Mouse (Mus musculus): Measurements from ENCODE around the gene Immp2l. TPM values are rescaled to one million over a fixed set of nuclear protein-coding genes. Genes with fewer than 3 reads are reported as not detected.
"Not testable (repeated sequence)": the region's sequence is repeated elsewhere in the genome, so short reads cannot be mapped to it uniquely, and the experiment has no call there.

Gene Immp2l
- polyA plus RNA-seq, 1 experiment from 2014 or later, result 12.5 TPM

DNA sequence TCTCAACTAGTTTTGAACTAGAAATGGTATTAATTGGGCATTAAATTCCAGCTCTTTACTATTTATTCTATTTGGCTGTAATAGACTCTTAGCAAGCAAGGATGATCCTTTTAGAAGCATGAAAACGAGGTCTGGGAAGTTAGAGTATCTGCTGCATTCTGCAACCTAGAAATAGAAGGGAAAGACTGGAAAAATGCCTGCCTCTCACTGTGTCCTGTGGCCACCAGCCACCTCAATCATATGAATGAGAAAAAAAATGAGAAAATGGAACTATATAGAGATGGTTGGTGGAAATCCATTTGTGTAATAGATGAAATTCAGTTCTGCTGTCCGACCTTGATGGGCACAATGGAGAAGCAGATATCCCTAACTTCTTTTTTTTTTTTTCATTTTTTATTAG lies 810.8 kb downstream of the Immp2l start:
- no peak for ATAC-seq (ENCODE audit: low read depth)
- no peak overlapping the region for H3K4me3 ChIP-seq (ENCODE audit: low read depth, low read length)
- WGBS (ENCODE audit: insufficient replicate concordance), result 44% methylated on average over 2 of the region's 2 CpGs
- H3K36me3 ChIP-seq (ENCODE audit: control insufficient read depth, insufficient read depth), result no peaks in the 10 kb centered on the region
- H3K27me3 ChIP-seq (ENCODE audit: control insufficient read depth, insufficient read depth, low read depth, low read length), result no peaks in the 10 kb centered on the region
- H3K27ac ChIP-seq (ENCODE audit: low read length), result no peak overlapping the region
- no peak overlapping the region for H3K4me2 ChIP-seq (ENCODE audit: low read depth, low read length)
- H3K9me3 ChIP-seq (replicated peaks; ENCODE audit: control insufficient read depth, low read length), result no peaks in the 10 kb centered on the region
- H3K4me1 ChIP-seq (ENCODE audit: control insufficient read depth, low read depth, low read length), result no peaks in the 10 kb centered on the region
- H3K9ac ChIP-seq (ENCODE audit: low read depth, low read length), result no peak overlapping the region

GRCm38 (mm10) chr12:41838334-41838847 lies 814.5 kb downstream of the Immp2l start:
- Histone ChIP-seq H3K9ac (ENCODE audit: low read depth, low read length) (no peak overlapping the region), H3K4me2 (ENCODE audit: low read depth, low read length) (no peak overlapping the region), H3K4me3 (ENCODE audit: low read depth, low read length) (no peak overlapping the region), H3K27me3 (ENCODE audit: control insufficient read depth, insufficient read depth, low read depth, low read length) (no peaks in the 10 kb centered on the region), H3K36me3 (ENCODE audit: control insufficient read depth, insufficient read depth) (no peaks in the 10 kb centered on the region), H3K9me3 (replicated peaks; ENCODE audit: control insufficient read depth, low read length) (no peaks in the 10 kb centered on the region), H3K27ac (ENCODE audit: low read length) (no peak overlapping the region), H3K4me1 (ENCODE audit: control insufficient read depth, low read depth, low read length) (no peaks in the 10 kb centered on the region)
- ATAC-seq (ENCODE audit: low read depth), result no peak
- WGBS (ENCODE audit: insufficient replicate concordance), result 48% methylated on average over 6 of the region's 6 CpGs

GRCm38 (mm10) chr12:41839241-41839640 lies 815.4 kb downstream of the Immp2l start:
- Histone ChIP-seq H3K4me1 (ENCODE audit: control insufficient read depth, low read depth, low read length) (no peaks in the 10 kb centered on the region), H3K9ac (ENCODE audit: low read depth, low read length) (no peak overlapping the region), H3K36me3 (ENCODE audit: control insufficient read depth, insufficient read depth) (no peaks in the 10 kb centered on the region), H3K4me3 (ENCODE audit: low read depth, low read length) (no peak overlapping the region), H3K4me2 (ENCODE audit: low read depth, low read length) (no peak overlapping the region), H3K9me3 (replicated peaks; ENCODE audit: control insufficient read depth, low read length) (no peaks in the 10 kb centered on the region), H3K27ac (ENCODE audit: low read length) (no peak overlapping the region), H3K27me3 (ENCODE audit: control insufficient read depth, insufficient read depth, low read depth, low read length) (no peaks in the 10 kb centered on the region)
- WGBS (ENCODE audit: insufficient replicate concordance), result 59% methylated on average over 2 of the region's 2 CpGs
- ATAC-seq (ENCODE audit: low read depth), result no peak

GRCm38 (mm10) chr12:41842694-41843329 lies 818.9 kb downstream of the Immp2l start:
- H3K4me2 ChIP-seq (ENCODE audit: low read depth, low read length), result no peak overlapping the region
- no peak overlapping the region for H3K9ac ChIP-seq (ENCODE audit: low read depth, low read length)
- no peaks in the 10 kb centered on the region for H3K9me3 ChIP-seq (replicated peaks; ENCODE audit: control insufficient read depth, low read length)
- H3K36me3 ChIP-seq (ENCODE audit: control insufficient read depth, insufficient read depth), result no peaks in the 10 kb centered on the region
- no peaks in the 10 kb centered on the region for H3K4me1 ChIP-seq (ENCODE audit: control insufficient read depth, low read depth, low read length)
- H3K27me3 ChIP-seq (ENCODE audit: control insufficient read depth, insufficient read depth, low read depth, low read length), result no peaks in the 10 kb centered on the region
- H3K4me3 ChIP-seq (ENCODE audit: low read depth, low read length), result no peak overlapping the region
- ATAC-seq (ENCODE audit: low read depth), result no peak
- no peak overlapping the region for H3K27ac ChIP-seq (ENCODE audit: low read length)
- WGBS (ENCODE audit: insufficient replicate concordance), result 60% methylated on average over 6 of the region's 6 CpGs

DNA sequence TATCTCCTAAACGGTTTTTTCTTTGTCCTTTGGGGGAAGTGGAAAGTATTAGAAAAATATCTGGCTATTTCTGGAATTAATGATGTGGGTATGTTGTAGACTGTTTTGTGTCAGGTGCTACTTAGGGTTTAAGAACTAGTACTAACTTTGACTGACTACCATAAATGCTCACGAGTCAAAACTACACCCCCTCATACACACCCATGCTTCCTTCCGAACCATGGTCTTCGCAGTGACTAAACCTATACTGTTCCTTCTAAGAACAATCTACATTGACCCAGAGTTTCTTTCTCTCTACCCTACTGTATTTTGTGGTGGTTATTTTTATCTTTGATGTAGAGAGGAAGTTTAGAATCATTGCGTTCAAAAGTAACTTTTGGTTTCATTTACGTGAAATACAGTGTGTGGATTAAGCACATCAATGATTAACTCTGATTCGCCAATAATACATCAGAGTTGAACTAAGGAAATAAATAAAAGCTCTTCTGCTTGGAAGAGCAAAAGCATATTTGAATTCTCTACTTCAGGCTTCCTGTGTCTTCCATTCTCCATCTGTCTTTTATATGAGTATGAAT lies 828.1 kb downstream of the Immp2l start:
- H3K4me3 ChIP-seq (ENCODE audit: low read depth, low read length), result no peak overlapping the region
- 57% methylated on average over 7 of the region's 7 CpGs for whole genome bisulfite sequencing (ENCODE audit: insufficient replicate concordance)
- H3K27ac ChIP-seq (ENCODE audit: low read length), result no peak overlapping the region
- no peak overlapping the region for H3K4me2 ChIP-seq (ENCODE audit: low read depth, low read length)
- ATAC-seq (ENCODE audit: low read depth), result no peak
- H3K4me1 ChIP-seq (ENCODE audit: control insufficient read depth, low read depth, low read length), result no peaks in the 10 kb centered on the region
- no peaks in the 10 kb centered on the region for H3K36me3 ChIP-seq (ENCODE audit: control insufficient read depth, insufficient read depth)
- no peaks in the 10 kb centered on the region for H3K9me3 ChIP-seq (replicated peaks; ENCODE audit: control insufficient read depth, low read length)
- no peak overlapping the region for H3K9ac ChIP-seq (ENCODE audit: low read depth, low read length)
- H3K27me3 ChIP-seq (ENCODE audit: control insufficient read depth, insufficient read depth, low read depth, low read length), result no peaks in the 10 kb centered on the region

GRCm38 (mm10) chr12:41859652-41860051 lies 835.8 kb downstream of the Immp2l start:
- H3K4me2 ChIP-seq (ENCODE audit: low read depth, low read length); ATAC-seq (ENCODE audit: low read depth): not testable (repeated sequence)
- WGBS (ENCODE audit: insufficient replicate concordance), result 42% methylated on average over 5 of the region's 5 CpGs

GRCm38 (mm10) chr12:41868317-41868716 lies 844.4 kb downstream of the Immp2l start:
- no peaks in the 10 kb centered on the region for H3K36me3 ChIP-seq (ENCODE audit: control insufficient read depth, insufficient read depth)
- no peak overlapping the region for H3K27ac ChIP-seq (ENCODE audit: low read length)
- 0 out of 2 replicates have a peak, but pooled peaks cover 3% of the 10 kb centered on the region for H3K9me3 ChIP-seq (replicated peaks; ENCODE audit: control insufficient read depth, low read length)
- H3K4me2 ChIP-seq (ENCODE audit: low read depth, low read length), result no peak overlapping the region
- ATAC-seq (ENCODE audit: low read depth), result no peak
- no peak overlapping the region for H3K4me3 ChIP-seq (ENCODE audit: low read depth, low read length)
- WGBS (ENCODE audit: insufficient replicate concordance), result 65% methylated on average over 2 of the region's 2 CpGs
- no peaks in the 10 kb centered on the region for H3K27me3 ChIP-seq (ENCODE audit: control insufficient read depth, insufficient read depth, low read depth, low read length)
- no peaks in the 10 kb centered on the region for H3K4me1 ChIP-seq (ENCODE audit: control insufficient read depth, low read depth, low read length)
- H3K9ac ChIP-seq (ENCODE audit: low read depth, low read length), result no peak overlapping the region

More at GRCm38 (mm10) chr12:41859652-41860051, 835.8 kb downstream of the Immp2l start:
- not testable (repeated sequence) for H3K4me3 ChIP-seq (ENCODE audit: low read depth, low read length); H3K4me1 ChIP-seq (ENCODE audit: control insufficient read depth, low read depth, low read length); H3K36me3 ChIP-seq (ENCODE audit: control insufficient read depth, insufficient read depth); H3K27me3 ChIP-seq (ENCODE audit: control insufficient read depth, insufficient read depth, low read depth, low read length); H3K9me3 ChIP-seq (replicated peaks; ENCODE audit: control insufficient read depth, low read length); H3K27ac ChIP-seq (ENCODE audit: low read length); H3K9ac ChIP-seq (ENCODE audit: low read depth, low read length)

DNA sequence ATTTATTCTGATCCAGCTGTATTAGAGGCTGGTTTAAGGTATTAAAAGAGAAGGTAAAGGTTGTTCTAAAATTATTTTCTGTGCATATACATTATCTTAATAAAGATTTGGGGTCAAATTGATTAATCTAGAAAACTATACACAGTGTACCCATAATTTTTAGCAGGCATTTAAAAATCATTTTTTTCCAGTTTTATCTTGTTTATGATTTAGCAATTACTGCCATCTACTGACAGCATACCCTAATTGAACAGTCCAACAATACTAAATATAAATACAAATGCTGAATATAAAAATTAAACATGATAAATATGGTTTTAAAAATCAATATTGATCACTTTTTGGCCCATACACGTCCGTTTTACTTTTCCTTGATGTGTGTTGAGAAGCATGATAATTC lies 850.1 kb downstream of the Immp2l start:
- 51% methylated on average over 2 of the region's 2 CpGs for WGBS (ENCODE audit: insufficient replicate concordance)
- H3K9me3 ChIP-seq (replicated peaks; ENCODE audit: control insufficient read depth, low read length), result no peaks in the 10 kb centered on the region
- H3K27me3 ChIP-seq (ENCODE audit: control insufficient read depth, insufficient read depth, low read depth, low read length), result no peaks in the 10 kb centered on the region
- ATAC-seq (ENCODE audit: low read depth), result no peak
- no peak overlapping the region for H3K27ac ChIP-seq (ENCODE audit: low read length)
- H3K4me2 ChIP-seq (ENCODE audit: low read depth, low read length), result no peak overlapping the region
- no peaks in the 10 kb centered on the region for H3K36me3 ChIP-seq (ENCODE audit: control insufficient read depth, insufficient read depth)
- no peak overlapping the region for H3K4me3 ChIP-seq (ENCODE audit: low read depth, low read length)
- H3K9ac ChIP-seq (ENCODE audit: low read depth, low read length), result no peak overlapping the region
- H3K4me1 ChIP-seq (ENCODE audit: control insufficient read depth, low read depth, low read length), result no peaks in the 10 kb centered on the region

DNA sequence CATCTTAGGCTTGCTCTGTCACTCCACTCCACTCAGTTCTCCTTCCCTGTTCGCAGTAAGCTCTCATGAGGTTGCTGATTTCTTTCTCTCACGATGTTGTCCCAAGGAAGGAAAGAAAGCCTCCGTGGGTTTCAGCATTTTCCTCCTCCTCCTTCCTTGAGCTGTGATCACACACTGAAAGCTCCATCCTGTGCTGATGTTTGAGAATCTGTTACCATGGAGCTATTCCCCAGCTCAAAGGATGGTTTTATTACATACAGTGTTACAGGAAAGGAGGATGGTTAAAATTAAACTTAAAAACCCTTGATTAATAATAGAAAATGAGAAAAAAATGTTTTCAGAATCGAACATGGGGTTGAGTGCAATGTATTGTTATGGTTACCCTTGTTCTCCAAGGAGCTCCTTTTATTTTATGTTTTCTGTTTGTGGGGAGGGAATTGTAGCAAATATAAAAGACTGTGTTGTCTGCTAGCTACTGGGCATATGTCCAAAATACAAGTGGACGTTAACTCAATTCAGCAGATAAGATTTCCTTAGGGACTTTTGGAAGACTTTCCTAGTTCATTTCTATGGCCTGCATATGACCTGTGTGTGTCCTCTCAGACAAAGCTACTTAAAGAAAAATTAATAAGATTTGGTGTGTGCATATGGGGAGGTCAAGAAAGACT lies 853.5 kb downstream of the Immp2l start:
- no peak for ATAC-seq (ENCODE audit: low read depth)
- Histone ChIP-seq H3K9ac (ENCODE audit: low read depth, low read length) (no peak overlapping the region), H3K4me2 (ENCODE audit: low read depth, low read length) (no peak overlapping the region), H3K27me3 (ENCODE audit: control insufficient read depth, insufficient read depth, low read depth, low read length) (no peaks in the 10 kb centered on the region), H3K27ac (ENCODE audit: low read length) (no peak overlapping the region), H3K4me3 (ENCODE audit: low read depth, low read length) (no peak overlapping the region), H3K9me3 (replicated peaks; ENCODE audit: control insufficient read depth, low read length) (no peaks in the 10 kb centered on the region), H3K4me1 (ENCODE audit: control insufficient read depth, low read depth, low read length) (no peaks in the 10 kb centered on the region), H3K36me3 (ENCODE audit: control insufficient read depth, insufficient read depth) (no peaks in the 10 kb centered on the region)
- WGBS (ENCODE audit: insufficient replicate concordance), result 49% methylated on average over 5 of the region's 5 CpGs

Data from liver, embryonic 16.5 days (tissue).